Mouse (Mus musculus): Measurements from ENCODE around the gene Msi2.

Gene Msi2

GRCm38 (mm10) chr11:88676597-88676996 is 41.7 kb downstream of the Msi2 start:
- DNase-seq (ENCODE audit: low read depth, low spot score): no peak

DNA sequence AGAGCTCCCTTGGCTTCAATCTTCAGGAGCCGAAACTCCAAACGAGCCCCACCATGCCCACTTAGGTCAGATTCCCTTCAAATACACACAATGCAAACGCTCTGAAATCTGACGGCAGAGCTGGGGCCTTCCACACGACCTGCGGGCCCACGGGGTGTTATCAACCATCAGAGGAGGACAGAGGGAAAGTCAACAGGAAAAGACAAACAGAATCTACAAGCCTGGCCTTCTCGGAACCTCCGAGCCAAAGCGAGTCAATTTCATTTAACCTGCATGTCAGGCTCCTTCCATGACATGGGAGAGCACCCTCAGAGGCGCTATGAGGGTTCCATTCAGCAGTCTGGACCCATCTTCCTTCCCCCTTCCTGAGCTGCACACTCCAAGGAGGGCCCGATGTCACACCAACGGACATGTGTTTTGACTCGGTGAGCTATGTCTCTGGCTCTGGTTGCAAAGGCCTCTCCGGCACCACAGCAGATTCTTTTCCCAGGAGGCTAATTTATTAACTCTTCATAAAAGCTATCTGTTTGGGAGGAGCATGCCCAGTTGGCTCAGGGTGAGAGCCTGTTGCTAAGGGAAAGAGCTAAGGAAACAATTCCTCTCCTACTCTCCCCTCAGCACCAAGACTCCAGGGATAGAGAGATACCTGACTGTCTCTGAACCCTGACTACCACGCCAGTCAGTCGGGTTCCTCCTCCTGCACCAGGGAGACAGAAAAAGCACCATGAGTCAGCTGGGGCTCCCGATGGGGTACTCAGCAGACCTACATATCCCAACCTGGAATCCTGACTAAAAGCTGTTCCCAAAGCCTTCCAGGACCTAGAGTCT is 42.6 kb downstream of the Msi2 start:
- no peak for DNase-seq (ENCODE audit: low read depth, low spot score)

- no peak for DNase-seq (ENCODE audit: low read depth, low spot score)
These were observed 44.2 kb downstream of the Msi2 start for GRCm38 (mm10) chr11:88674075-88674474.

GRCm38 (mm10) chr11:88670925-88671324 is 47.4 kb downstream of the Msi2 start:
- DNase-seq (ENCODE audit: low read depth, low spot score): no peak

- DNase-seq (ENCODE audit: low read depth, low spot score): no peak
These were observed 49.2 kb downstream of the Msi2 start for GRCm38 (mm10) chr11:88669106-88669505.

- no peak for DNase-seq (ENCODE audit: low read depth, low spot score)
These were observed 50.0 kb downstream of the Msi2 start for GRCm38 (mm10) chr11:88668345-88668744.

GRCm38 (mm10) chr11:88665799-88666198 is 52.5 kb downstream of the Msi2 start:
- no peak for DNase-seq (ENCODE audit: low read depth, low spot score)

DNA sequence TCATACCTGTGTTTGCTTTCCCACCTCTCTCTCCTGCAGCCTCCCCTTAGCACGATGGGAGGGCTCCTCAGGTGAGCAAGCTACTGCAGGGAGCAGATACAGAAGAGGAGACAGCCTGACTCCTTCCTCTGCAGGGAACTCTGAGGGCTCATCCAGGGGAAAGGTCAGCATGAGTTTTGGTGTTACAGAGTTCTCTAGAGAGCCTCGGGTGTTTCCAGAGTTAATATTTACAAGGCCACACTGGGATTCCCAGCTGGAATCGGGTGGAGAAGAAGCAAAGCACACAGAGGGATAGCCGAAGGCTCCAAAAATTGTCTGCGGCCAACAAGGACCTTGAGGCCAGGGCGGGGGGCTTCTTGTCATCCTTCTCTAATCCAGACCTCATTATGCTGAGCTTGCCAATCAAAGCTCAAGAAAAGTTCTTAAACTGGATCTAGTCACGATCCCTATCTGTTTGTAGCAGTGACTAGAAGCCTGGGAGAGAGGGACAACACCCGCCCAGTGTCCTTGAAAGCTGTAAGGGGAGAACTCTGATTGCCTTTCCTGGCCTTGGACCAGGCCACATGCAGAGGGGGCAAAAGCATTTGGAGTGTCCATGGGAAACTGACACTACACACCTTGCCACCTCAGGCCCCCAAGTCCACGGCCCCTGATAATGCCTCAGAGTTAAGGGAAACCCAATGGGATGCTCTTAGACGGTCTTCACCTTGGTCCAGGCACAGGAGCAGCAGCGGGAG is 56.7 kb downstream of the Msi2 start:
- no peak for DNase-seq (ENCODE audit: low read depth, low spot score)

DNA sequence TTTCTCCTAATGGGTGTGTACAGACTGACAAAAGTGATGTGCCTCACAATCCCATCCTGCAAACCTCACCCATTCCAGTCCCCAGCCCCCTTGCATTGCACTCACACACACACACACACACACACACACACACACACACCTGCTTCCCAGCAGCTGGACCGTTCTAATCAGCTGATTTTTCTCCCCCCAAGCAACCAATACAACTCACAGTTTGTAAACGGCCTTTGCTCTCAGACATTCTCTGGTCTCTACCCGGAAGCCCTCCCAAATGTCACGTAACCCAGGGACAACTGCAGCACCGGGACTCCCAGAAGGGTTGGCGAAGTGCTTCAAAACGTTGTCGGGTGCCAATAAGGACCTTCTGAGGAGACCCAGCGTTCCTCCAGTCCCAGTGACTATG is 57.9 kb downstream of the Msi2 start:
- DNase-seq (ENCODE audit: low read depth, low spot score): no peak

DNA sequence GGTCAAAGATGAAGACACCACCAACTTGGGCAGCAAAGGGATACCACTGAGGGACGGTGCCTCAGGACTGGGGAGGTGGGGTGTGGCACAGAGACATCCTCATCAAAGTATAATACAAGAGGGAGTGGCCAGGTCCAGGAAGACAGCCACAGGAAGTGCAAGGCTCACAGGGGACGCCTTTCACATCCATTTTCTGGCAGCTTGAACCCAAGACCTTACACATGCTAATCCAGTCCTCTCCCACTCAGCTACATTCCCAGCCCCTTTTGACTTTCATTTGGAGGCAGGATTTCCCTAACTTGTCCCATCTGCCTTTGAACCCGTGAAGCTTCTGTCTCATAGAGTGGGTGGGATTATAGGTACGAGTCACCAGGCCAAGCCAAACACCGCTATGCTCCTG is 59.4 kb downstream of the Msi2 start:
- DNase-seq (ENCODE audit: low read depth, low spot score): no peak

DNA sequence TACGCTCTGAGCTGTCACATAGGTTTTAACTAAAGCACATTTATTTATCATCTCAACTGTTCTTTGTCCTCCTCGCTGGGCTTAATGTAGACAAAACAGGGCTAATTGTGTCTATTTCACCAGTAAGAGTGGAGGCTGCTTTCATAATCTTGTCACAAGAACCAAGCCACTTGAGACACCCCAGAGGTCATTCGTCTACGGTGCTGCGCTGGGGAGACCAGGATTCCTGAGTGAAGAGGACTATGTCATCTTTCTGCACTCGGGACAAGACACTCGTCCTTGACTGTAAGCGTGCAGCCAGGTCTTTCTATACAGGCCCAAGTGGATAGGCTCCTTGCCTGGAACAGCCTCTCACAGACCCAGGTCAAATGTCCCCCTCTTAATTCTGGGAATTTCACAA is 62.5 kb downstream of the Msi2 start:
- DNase-seq (ENCODE audit: low read depth, low spot score): no peak

DNA sequence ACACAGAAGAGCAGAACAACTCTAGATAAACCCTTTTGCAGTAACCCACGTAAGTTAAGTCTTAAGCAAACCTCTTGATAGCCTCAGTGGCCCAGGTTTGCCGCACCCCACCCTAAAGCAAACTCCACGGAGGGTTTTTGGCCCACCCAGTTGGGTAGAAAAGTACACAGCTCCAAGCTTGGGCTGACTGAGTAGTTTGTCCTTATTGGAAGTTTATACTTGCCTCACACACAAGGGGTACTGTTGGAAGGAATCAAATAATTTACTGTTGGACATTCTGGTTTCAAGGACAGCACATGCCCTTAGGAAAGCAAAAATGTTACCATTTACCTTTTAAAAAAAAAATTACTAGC is 63.1 kb downstream of the Msi2 start:
- no peak for DNase-seq (ENCODE audit: low read depth, low spot score)

DNA sequence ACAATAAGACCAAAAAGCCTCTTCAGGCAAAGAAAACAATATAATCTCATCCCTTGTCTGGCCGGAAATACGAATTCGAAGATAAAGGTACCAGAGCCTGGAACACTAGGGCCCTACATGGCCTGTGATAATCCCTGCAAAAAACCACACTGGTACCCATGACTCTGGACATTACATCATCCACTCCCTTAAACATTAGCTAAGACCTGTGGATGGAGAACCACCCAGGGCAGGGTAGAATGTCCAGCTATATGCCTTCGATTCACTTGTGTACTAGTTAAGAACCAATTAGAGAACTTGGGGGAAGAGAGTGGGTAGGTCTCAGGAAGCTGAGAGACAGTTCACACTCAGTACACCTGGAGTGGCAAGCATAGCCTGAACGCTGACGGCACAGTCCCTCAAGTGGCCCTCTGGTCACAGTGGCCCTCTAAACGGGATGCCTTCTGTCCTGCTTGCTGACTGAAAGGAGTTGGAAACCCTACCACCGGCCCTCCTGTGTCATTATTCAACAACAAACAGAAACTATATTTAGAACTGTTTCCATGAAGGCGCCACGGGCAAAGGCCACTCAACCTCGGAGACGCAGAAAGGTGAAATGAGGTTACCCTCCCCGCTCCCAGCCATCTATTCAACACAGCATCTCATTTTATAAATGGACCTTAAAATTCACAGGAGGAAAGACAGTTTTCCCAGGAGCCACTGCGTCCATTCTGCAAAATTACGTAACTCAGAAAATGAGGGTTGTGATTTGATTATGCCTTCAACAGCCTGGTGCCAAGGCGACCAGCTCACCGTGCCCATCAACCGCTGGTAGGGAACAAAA is 63.7 kb downstream of the Msi2 start:
- DNase-seq (ENCODE audit: low read depth, low spot score): no peak

GRCm38 (mm10) chr11:88650275-88650674 is 68.0 kb downstream of the Msi2 start:
- no peak for DNase-seq (ENCODE audit: low read depth, low spot score)

GRCm38 (mm10) chr11:88649009-88649408 is 69.3 kb downstream of the Msi2 start:
- DNase-seq (ENCODE audit: low read depth, low spot score): no peak

GRCm38 (mm10) chr11:88648407-88648806 is 69.9 kb downstream of the Msi2 start:
- DNase-seq (ENCODE audit: low read depth, low spot score): no peak

GRCm38 (mm10) chr11:88646493-88646892 is 71.8 kb downstream of the Msi2 start:
- no peak for DNase-seq (ENCODE audit: low read depth, low spot score)

GRCm38 (mm10) chr11:88645821-88646220 is 72.5 kb downstream of the Msi2 start:
- DNase-seq (ENCODE audit: low read depth, low spot score): no peak

DNA sequence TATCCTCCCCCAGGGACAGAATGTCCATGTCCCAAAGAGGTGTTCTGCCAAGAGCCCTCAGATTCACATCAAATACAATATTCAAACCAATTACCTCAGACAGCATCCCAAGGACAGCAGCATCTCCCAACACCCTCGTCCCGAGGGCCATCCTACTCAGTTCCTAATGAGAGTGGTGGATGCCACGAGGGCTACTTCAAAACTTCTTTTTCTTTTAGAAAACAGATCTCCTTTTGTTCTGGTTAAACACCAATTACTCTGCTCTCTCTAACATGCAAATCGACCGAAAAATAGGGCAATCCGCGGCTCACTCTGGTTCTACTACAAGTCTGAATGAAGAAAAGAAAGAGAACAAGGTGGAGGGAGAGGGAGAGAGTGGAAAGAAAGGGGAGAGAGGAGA is 73.6 kb downstream of the Msi2 start:
- no peak for DNase-seq (ENCODE audit: low read depth, low spot score)

DNA sequence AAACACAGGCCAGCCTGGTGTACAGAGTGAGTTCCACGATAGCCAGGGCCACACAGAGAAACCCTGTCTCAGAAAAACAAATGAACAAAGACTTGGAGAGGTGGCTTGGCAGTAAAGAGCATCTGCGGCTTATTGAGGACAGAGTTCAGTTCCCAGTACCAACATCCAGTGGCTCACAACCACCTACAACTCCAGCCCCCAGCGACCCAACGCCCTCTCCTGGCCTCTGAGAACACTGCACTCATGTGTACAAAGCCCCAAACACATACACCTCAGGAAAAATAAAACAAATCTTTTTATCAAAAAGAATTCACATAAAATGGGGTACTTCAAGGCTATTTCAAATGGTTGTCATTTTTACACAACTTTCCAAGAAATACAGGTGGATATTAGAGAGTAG is 78.5 kb downstream of the Msi2 start:
- DNase-seq (ENCODE audit: low read depth, low spot score): no peak

DNA sequence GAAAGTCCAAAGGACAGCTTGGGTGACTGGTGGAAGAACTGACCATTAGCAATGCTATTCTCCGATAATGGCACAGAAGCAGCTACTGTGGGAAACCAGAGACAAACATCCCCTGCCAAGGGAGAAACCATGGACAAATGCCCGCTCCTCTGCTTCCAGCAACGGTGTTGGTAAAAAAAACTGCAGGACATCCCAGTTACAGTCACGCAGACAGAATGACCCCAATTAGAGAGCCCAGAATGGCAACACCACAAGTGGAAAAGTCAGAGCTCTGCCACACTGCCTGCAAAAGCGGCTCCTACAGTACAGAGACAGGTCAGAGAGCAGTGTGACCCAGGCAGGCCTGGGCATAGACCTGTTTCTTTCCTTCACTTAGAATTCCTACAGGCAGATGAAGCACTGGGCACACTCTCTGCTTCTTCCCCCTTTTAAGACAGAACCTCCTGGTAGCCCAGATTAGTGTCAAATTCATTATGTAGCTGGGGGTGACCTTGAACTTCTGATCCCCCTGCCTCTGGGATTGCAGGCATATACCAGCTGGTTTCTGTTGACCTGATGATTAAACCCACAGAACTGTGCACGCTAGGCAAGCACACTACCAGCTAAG is 79.3 kb downstream of the Msi2 start:
- no peak for DNase-seq (ENCODE audit: low read depth, low spot score)

DNA sequence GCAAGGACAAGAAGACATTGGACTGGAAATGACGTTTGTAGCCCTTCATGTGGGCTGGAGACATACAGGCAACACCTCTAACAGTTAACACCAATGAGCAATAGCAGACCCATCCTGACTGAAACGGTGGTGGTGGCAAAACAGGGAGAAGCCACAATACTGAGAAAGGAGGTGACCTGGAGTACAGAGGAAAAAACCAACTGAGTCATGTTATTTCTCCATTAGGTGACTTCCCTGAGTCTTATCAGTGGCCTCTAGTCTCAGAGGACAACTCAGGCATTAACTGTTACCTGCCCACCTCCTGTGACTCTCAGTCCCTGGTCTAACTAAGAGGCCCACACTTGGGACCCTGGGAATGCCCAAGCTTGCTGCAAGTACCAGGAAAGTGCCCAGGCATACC is 80.1 kb downstream of the Msi2 start:
- DNase-seq (ENCODE audit: low read depth, low spot score): no peak
